ENCODE assay signal across 14 mouse cellular contexts in the genomic region with DNA sequence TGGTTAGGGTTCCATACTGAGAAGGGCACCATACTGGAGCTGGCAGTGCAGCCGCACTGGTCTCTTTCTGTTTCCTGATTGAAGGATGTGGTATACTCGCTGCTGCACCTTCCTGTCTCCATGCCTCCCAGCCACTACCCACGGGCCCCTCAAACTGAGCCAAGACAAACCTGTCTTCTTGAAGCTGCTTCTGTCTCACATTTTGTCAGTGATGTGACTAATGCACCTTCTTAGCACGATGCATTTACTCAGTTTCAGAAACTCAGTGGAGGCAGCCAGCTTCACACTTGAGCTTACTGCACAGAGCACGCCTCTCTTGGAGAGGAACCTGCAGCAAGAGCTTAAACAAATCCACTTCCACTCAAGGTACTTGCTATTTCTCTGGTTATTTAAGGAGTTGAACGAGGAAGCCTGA.
A peak's percentile ranks its signal among the peaks of the same experiment; 100 is the strongest.
DNase-seq lines count a peak whose midpoint lies in the region.
"Had no signal": no experiment of that assay in that cellular context is flagged by ENCODE, and none has a peak within 500 bp of the region (broad histone marks: within the 10 kb centered on the region; RNA-seq: fewer than 3 reads in every experiment).

No protein-coding gene starts in this region.

- DNase-seq in frontal cortex, adult 2 months (ENCODE audit: extremely low spot score in 1 of 2, low spot score in 1 of 2): peak; percentile 60 to 64
- no peak for DNase-seq in frontal cortex, postnatal 25 days (ENCODE audit: low spot score in 2 of 2)
- peak; percentile 68 for DNase-seq in right cerebral cortex, adult 18-20 months
- no peak for DNase-seq in right cerebral cortex, postnatal 25 days
- DNase-seq in naive thymus-derived CD4-positive, alpha-beta T cell, adult 2 months (ENCODE audit: low read depth): peak; percentile 11
- DNase-seq in thymus, postnatal 36 days: peak; percentile 30 to 52
- DNase-seq in adrenal gland, postnatal 14 days: no peak
- no peak for DNase-seq in cerebellum, postnatal 36 days
- DNase-seq: cerebellum, postnatal 10 days; heart, adult 18-20 months; heart, postnatal 4 days; kidney, adult 2 months; kidney, postnatal 36 days; lung, embryonic 14.5 days had no signal

Comparison
In these comparisons a context has a peak if more than half of its experiments do, and no peak if none do; other contexts are left out.
1. DNase-seq: peak in frontal cortex, adult 2 months (2 of 2), right cerebral cortex, adult 18-20 months (single experiment), naive thymus-derived CD4-positive, alpha-beta T cell, adult 2 months (single experiment) and thymus, postnatal 36 days (2 of 2); none in frontal cortex, postnatal 25 days (0 of 2), right cerebral cortex, postnatal 25 days (single experiment), adrenal gland, postnatal 14 days (single experiment) and cerebellum, postnatal 36 days (0 of 2).